Mouse (Mus musculus) E14TG2a.4 (cell line): ENCODE data around the gene B3gnt3.
A peak's percentile ranks its signal among the peaks of the same experiment; 100 is the strongest.

ENCODE experiments used
- CTCF ChIP-seq: conservative IDR thresholded peaks from 2 replicates; pipeline ENCODE4 v1.5.1; 2014; ENCODE audit warnings: low read length
- NANOG ChIP-seq: IDR thresholded peaks from 2 replicates; pipeline ENCODE4 v1.6.1; 2014; ENCODE audit warnings: borderline replicate concordance, low read length, mixed read lengths

DNA sequence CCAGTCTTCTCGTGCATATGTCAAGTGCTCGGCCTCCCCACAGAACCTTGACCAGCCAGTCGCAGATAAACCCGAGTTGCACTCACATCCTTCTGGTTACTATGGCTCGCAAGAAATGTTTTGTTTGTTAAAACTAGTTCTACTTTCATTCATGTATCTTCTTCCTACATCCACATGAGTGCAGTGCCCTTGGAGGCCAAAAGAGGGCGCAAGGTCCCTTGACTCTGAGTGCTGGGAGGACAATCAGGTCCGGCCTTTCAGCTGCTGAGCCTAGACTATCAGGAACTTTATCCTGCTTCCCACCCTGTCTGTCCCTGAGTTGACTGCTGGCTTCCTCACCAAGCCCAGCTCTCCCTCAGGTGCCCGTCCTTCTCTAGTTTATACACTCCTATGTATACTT, 6.3 kb upstream of the B3gnt3 start:
- TF ChIP-seq CTCF: peak; percentile 89
- TF ChIP-seq NANOG: no peak
